Mouse (Mus musculus): ENCODE results near the gene Cel.

The Cel gene

GRCm38 (mm10) chr2:28585043-28585571, 21.9 kb upstream of the Cel start:
- peak; percentile 80 for DNase-seq (ENCODE audit: low read depth, low spot score)

GRCm38 (mm10) chr2:28583651-28584050, 20.4 kb upstream of the Cel start, which contains the start of gene Gtf3c5:
Gene Gtf3c5, minus strand, starts transcription at chr2:28583751.
- DNase-seq (ENCODE audit: low read depth, low spot score): no peak

- DNase-seq (ENCODE audit: low read depth, low spot score): peak; percentile 81
Observed at GRCm38 (mm10) chr2:28582647-28583353, 19.6 kb upstream of the Cel start.

GRCm38 (mm10) chr2:28578003-28578402, 14.8 kb upstream of the Cel start:
- no peak for DNase-seq (ENCODE audit: low read depth, low spot score)

- no peak for DNase-seq (ENCODE audit: low read depth, low spot score)
Observed at GRCm38 (mm10) chr2:28576815-28577214, 13.6 kb upstream of the Cel start.

GRCm38 (mm10) chr2:28575341-28575740, 12.1 kb upstream of the Cel start:
- DNase-seq (ENCODE audit: low read depth, low spot score): no peak

- no peak for DNase-seq (ENCODE audit: low read depth, low spot score)
Observed at GRCm38 (mm10) chr2:28569903-28570302, 6.7 kb upstream of the Cel start.

- DNase-seq (ENCODE audit: low read depth, low spot score): no peak
Observed at GRCm38 (mm10) chr2:28566545-28566944, 3.3 kb upstream of the Cel start.

- no peak for DNase-seq (ENCODE audit: low read depth, low spot score)
Observed at GRCm38 (mm10) chr2:28564380-28564779, 1.2 kb upstream of the Cel start.

GRCm38 (mm10) chr2:28563830-28564229, 627 bp upstream of the Cel start:
- no peak for DNase-seq (ENCODE audit: low read depth, low spot score)

GRCm38 (mm10) chr2:28557452-28557851, 5.8 kb downstream of the Cel start:
- no peak for DNase-seq (ENCODE audit: low read depth, low spot score)

- DNase-seq (ENCODE audit: low read depth, low spot score): no peak
Observed at GRCm38 (mm10) chr2:28552301-28552700, 10.9 kb downstream of the Cel start.

- DNase-seq (ENCODE audit: low read depth, low spot score): no peak
Observed at GRCm38 (mm10) chr2:28549157-28549556, 14.0 kb downstream of the Cel start.

GRCm38 (mm10) chr2:28547237-28548172, 15.7 kb downstream of the Cel start:
- peak; percentile 67 for DNase-seq (ENCODE audit: low read depth, low spot score)

GRCm38 (mm10) chr2:28546560-28546959, 16.6 kb downstream of the Cel start:
- DNase-seq (ENCODE audit: low read depth, low spot score): no peak

GRCm38 (mm10) chr2:28545976-28546375, 17.2 kb downstream of the Cel start:
- DNase-seq (ENCODE audit: low read depth, low spot score): no peak

GRCm38 (mm10) chr2:28543894-28544293, 19.3 kb downstream of the Cel start:
- DNase-seq (ENCODE audit: low read depth, low spot score): no peak

GRCm38 (mm10) chr2:28540587-28541227, 22.5 kb downstream of the Cel start:
- DNase-seq (ENCODE audit: low read depth, low spot score): no peak

GRCm38 (mm10) chr2:28539949-28540348, 23.3 kb downstream of the Cel start:
- DNase-seq (ENCODE audit: low read depth, low spot score): no peak

- no peak for DNase-seq (ENCODE audit: low read depth, low spot score)
Observed at GRCm38 (mm10) chr2:28539206-28539605, 24.0 kb downstream of the Cel start.

GRCm38 (mm10) chr2:28538817-28539128, 24.4 kb downstream of the Cel start:
- no peak for DNase-seq (ENCODE audit: low read depth, low spot score)
